Mouse (Mus musculus) hindbrain, embryonic 12.5 days (tissue): Measurements from ENCODE around the gene Pcnx4. TPM values are rescaled to one million over a fixed set of nuclear protein-coding genes. Genes with fewer than 3 reads are reported as not detected.

Experiments used
- ATAC-seq: fragments of 200-750 bp; cut with Nextera tagmentation; 2 replicates; pipeline ENCODE4 v1.8.0; 2017; ENCODE audit warnings: moderate TSS enrichment; ENCODE audit not compliant: low FRiP score
- H3K27ac ChIP-seq: fragments of 300-500 bp; sonication (generic); 2 replicates; pipeline ENCODE4 v1.5.1; 2016; ENCODE audit warnings: mild to moderate bottlenecking
- H3K27me3 ChIP-seq: fragments of 300-500 bp; sonication (generic); 2 replicates; pipeline ENCODE4 v1.6.1; 2016; ENCODE audit warnings: mild to moderate bottlenecking
- H3K36me3 ChIP-seq: fragments of 300-500 bp; sonication (generic); 2 replicates; pipeline ENCODE4 v1.6.1; 2016; ENCODE audit warnings: mild to moderate bottlenecking
- H3K4me1 ChIP-seq: fragments of 300-500 bp; sonication (generic); 2 replicates; pipeline ENCODE4 v1.6.1; 2016
- H3K4me2 ChIP-seq: fragments of 300-500 bp; sonication (generic); replicated peaks from 2 replicates; pipeline ENCODE4 v1.6.1; 2016; ENCODE audit warnings: mild to moderate bottlenecking
- H3K4me3 ChIP-seq: fragments of 300-500 bp; sonication (generic); 2 replicates; pipeline ENCODE4 v1.5.1; 2016; ENCODE audit warnings: mild to moderate bottlenecking
- H3K9ac ChIP-seq: fragments of 300-500 bp; sonication (generic); 2 replicates; pipeline ENCODE4 v1.6.1; 2016; ENCODE audit warnings: mild to moderate bottlenecking, moderate library complexity
- H3K9me3 ChIP-seq: fragments of 300-500 bp; sonication (generic); replicated peaks from 2 replicates; pipeline ENCODE4 v1.6.1; 2016; ENCODE audit warnings: mild to moderate bottlenecking
- WGBS: fragments of 180-500 bp; shearing (Covaris S2); methylation state at CpG from one replicate; pipeline ENCODE4 v1.1.7; 2016; 5-methylcytosine and 5-hydroxymethylcytosine counted together
- polyA plus RNA-seq: library from polyadenylated mRNA; unstranded; fragments of >200 nt; fragmentation: Nextera tagmentation; extraction: Ambion mirVana; gene quantifications from 2 replicates; pipeline ENCODE4 v1.2.1, GENCODE M21; 2016

Pcnx4 gene
- polyA plus RNA-seq, 1 experiment from 2014 or later = 18.0 TPM

DNA sequence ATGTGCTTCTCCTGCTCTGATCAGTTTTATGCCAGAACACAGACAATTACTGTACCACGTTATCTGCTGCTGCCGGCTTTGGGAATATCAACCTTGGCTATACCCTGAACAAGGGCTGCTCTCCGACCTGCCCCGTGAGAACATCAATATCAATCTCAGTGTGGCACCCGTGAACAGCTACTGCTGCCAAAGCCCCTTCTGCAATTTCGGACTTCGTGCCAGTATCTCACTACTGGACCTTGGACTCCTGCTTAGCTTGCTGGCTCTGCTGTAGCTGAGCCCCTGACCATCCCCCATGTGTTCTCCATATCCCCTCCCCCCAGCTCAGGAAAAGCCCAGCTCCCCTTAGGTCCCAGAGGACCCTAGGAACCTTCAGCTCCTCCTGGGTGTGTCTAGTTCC is 84.7 kb downstream of the Pcnx4 start:
- Histone ChIP-seq H3K27me3 (no peaks in the 10 kb centered on the region), H3K9ac (no peak overlapping the region), H3K4me3 (no peak overlapping the region), H3K36me3 (no peaks in the 10 kb centered on the region), H3K9me3 (no peaks in the 10 kb centered on the region), H3K27ac (no peak overlapping the region), H3K4me2 (no peak overlapping the region), H3K4me1 (no peaks in the 10 kb centered on the region)
- 94% methylated on average over 7 of the region's 7 CpGs for WGBS
- ATAC-seq = no peak

DNA sequence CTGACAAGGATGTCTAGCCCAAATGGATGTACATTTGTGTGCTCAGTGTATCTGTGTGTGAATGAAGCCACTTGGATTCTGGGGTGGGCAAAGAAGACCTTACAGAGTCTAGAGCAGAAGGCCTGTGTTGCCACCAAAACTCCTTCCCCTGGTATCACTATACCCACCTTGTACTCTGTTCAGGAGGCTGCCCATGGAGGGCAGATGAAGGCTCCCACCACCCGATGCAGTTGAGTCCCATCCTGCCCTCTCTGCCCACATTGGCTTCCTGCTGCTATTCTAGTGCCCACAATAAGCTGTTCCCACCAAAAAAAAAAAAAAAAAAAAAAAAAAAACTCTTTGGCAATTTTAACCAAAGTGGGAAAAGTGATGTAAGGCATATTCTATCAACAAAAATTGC is 85.3 kb downstream of the Pcnx4 start:
- Histone ChIP-seq H3K4me1 (no peaks in the 10 kb centered on the region), H3K9me3 (no peaks in the 10 kb centered on the region), H3K27ac (no peak overlapping the region), H3K4me2 (no peak overlapping the region), H3K27me3 (no peaks in the 10 kb centered on the region), H3K4me3 (no peak overlapping the region), H3K9ac (no peak overlapping the region), H3K36me3 (no peaks in the 10 kb centered on the region)
- no peak for ATAC-seq
- WGBS = 83% methylated on average over 1 of the region's 1 CpGs

DNA sequence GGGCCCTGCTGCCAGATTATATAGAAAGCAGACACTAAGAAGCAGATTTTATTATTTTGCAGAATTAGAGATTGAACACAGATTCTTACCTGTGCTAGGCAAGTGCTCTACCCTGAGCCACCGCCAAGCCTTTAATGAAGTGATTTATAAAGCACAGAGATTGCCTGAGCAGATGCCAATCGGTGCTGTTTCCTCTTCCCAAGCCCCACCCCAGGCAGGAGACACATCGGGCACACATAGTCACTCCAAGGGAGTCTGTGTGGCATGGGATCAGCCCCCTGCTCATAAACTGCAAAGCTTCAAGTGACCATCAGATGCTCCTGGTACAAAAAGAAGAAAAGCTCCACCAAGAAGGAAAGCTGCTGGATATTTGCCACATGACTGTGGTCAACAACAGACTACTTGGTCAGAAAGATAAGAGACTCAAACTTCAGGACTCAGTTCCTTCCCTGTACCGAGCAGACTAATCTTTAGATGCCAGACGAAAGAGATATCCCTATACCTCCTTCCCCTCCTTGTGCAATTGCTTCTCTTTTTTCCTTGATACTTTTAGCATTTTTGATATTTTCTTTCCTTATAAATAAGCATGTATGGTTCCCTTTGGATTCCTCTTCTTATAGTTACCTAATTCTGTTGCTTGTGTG is 86.8 kb downstream of the Pcnx4 start:
- no peak for ATAC-seq
- H3K4me3 ChIP-seq = no peak overlapping the region
- no peak overlapping the region for H3K4me2 ChIP-seq
- no peak overlapping the region for H3K9ac ChIP-seq
- H3K36me3 ChIP-seq = no peaks in the 10 kb centered on the region
- H3K9me3 ChIP-seq = no peaks in the 10 kb centered on the region
- no peaks in the 10 kb centered on the region for H3K4me1 ChIP-seq
- no peaks in the 10 kb centered on the region for H3K27me3 ChIP-seq
- H3K27ac ChIP-seq = no peak overlapping the region
- 89% methylated on average over 5 of the region's 5 CpGs for WGBS

DNA sequence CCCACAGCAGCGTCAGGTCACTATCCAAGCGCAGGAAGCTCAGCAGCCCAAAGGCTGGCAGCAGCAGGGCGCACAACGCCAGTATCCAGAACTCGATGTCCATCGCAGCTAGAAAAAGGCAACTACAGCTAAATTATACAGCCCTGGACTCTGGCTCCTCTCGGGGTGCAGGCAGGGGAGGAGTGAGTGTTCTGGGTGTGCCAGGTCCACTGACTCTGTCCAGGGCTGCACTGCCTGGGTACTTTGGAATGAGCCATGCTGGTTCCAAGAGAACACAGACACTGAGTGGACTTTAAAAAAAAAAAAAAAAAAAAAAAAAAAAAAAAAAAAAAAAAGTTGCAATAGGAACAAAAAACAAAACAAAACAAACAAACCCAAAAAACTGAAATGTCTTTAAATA is 92.6 kb downstream of the Pcnx4 start:
- WGBS = 90% methylated on average over 7 of the region's 7 CpGs
- no peaks in the 10 kb centered on the region; the same call in 1 of the 2 replicates for H3K9me3 ChIP-seq

More for the DNA sequence above, 92.6 kb downstream of the Pcnx4 start:
- H3K9ac ChIP-seq = no peak overlapping the region
- no peak overlapping the region for H3K4me2 ChIP-seq
- H3K27ac ChIP-seq = no peak overlapping the region
- H3K4me3 ChIP-seq = no peak overlapping the region
- no peaks in the 10 kb centered on the region for H3K36me3 ChIP-seq
- no peak for ATAC-seq
- H3K4me1 ChIP-seq = no peaks in the 10 kb centered on the region
- H3K27me3 ChIP-seq = no peaks in the 10 kb centered on the region

Other genes with a start within 250 kb of the Pcnx4 start
- 892 and 927 TPM in 2 replicates for gene Rtn1, start 127.3 kb upstream of the Pcnx4 start, polyA plus RNA-seq
- gene Lrrc9, start 94.5 kb upstream of the Pcnx4 start, polyA plus RNA-seq = 2.7 and 3.2 TPM in 2 replicates
- gene Gm4756, start 113.3 kb downstream of the Pcnx4 start, polyA plus RNA-seq = not detected in 2 replicates
- 7.5 and 8.3 TPM in 2 replicates for gene Dhrs7, start 128.5 kb downstream of the Pcnx4 start, polyA plus RNA-seq
- gene Ppm1a, start 221.1 kb downstream of the Pcnx4 start, polyA plus RNA-seq = 88.2 and 88.5 TPM in 2 replicates